Mouse (Mus musculus): ENCODE data around the gene Clps.

GRCm38 (mm10) chr17:28519827-28520226 lies 40.7 kb downstream of the Clps start:
- no peak for TF ChIP-seq CTCF (IDR thresholded peaks at IDR 0.05; ENCODE audit: low read depth, low read length)
- no peak for TF ChIP-seq GATA1 (IDR thresholded peaks at IDR 0.05; ENCODE audit: borderline replicate concordance, low read length)
- no peak for TF ChIP-seq TAL1 (conservative IDR thresholded peaks at IDR 0.05; ENCODE audit: low read depth, low read length)
- TF ChIP-seq POLR2AphosphoS5 (IDR thresholded peaks at IDR 0.05; ENCODE audit: insufficient replicate concordance, low read depth, low read length), result no peak
- TF ChIP-seq GATA2 (IDR thresholded peaks at IDR 0.05; ENCODE audit: borderline replicate concordance, low read depth, low read length), result no peak
